Mouse (Mus musculus) embryo, embryonic 10 days (tissue): Measurements from ENCODE around the gene Dcbld1.
A peak's percentile ranks its signal among the peaks of the same experiment; 100 is the strongest.
"Not testable (repeated sequence)": the region's sequence is repeated elsewhere in the genome, so short reads cannot be mapped to it uniquely, and the experiment has no call there.

Source experiments
- DNase-seq: peaks from one replicate; pipeline ENCODE4 v3.0.0-alpha.2; 2015; ENCODE audit warnings: low spot score

The Dcbld1 gene

DNA sequence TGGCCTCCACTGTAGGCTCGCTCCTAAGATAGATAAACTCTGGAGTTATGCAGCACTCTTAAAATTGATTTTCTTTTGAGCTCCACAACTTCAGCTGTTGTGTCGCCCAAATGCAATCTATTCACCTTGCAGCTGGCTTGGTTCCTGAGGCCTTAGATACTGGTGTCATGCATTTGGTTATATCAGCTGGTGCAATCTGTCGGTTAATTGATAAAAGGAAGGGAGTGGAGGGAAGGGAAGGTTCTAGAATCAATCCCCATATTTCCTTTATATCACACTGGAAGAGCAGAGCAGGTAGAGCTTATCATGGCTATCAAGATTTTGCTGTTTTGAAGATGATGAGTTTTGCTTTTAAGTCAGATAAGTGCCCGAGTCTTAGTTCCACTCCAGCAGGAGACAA, 26.8 kb downstream of the Dcbld1 start:
- DNase-seq: no peak

DNA sequence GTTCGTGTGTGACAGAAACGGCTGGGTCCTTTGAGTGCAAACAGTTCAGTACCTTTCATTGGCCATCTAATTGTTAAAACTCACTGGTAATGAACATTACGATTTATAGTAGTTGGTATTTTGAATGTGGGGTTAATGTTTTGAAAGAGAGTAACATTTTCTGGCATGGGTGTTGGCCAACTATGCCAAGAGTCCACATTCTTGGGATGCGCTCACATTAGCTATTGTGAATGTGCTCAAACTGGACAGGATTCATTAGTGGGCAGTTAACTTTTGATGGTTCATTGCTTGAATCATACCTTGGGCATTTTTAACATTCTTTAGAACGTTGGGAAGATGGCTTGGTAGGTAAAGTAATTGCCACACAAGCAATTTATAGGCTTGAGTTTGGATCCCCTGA, 30.7 kb downstream of the Dcbld1 start:
- DNase-seq: no peak

DNA sequence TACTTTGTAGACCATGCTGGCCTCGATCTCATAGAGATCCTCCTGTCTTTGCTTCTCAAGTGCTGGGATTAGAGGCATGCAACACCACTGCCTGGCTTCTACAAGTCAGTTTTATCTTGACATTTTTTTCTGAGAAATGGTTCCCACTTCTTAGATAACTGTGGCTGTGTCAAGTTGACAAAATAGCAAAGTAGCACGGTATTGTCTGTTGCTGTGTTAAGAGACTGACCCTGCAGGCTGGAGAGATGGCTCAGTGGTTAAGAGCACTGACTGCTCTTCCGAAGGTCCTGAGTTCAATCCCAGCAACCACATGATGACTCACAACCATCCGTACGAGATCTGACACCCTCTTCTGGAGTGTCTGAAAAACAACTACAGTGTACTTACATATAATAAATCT, 35.5 kb downstream of the Dcbld1 start:
- DNase-seq: no peak

DNA sequence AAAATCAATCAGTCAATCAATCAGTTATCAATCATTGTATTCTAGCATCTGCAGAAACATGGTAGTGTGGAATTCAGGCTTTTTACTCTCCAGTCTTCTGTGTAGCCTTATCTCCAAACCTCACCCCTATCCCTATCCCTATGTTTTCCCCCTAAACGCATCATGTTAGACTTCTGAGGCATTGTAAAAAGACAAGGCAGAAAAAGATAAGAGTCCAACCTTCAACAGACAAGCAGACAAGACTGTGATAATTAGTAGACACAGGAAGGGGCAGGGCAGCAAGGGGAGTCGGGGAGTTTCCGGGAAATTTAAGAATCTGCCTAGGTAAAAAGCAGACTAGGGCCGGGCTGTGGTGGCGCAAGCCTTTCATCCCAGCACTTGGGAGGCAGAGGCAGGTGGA, 38.0 kb downstream of the Dcbld1 start:
- DNase-seq: no peak

DNA sequence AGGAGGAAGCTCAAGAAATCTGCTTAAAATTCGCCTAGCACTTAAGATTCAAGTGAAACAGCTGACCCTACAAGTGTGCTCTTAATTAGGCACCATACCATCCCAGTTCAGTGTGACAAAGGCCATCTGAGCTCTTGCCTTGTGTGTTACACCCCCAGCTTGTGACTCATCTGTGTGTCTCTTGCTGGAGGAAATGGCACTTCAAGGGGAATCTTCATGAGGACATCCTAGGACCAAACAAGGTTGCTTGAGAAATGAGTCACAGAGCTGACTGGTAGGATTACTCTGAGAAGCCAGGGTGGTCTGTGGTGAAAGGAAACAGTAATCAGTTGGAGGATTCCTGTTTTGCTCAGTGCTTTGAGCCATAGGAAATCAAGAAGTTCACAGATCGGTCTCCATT, 39.6 kb downstream of the Dcbld1 start:
- no peak for DNase-seq

DNA sequence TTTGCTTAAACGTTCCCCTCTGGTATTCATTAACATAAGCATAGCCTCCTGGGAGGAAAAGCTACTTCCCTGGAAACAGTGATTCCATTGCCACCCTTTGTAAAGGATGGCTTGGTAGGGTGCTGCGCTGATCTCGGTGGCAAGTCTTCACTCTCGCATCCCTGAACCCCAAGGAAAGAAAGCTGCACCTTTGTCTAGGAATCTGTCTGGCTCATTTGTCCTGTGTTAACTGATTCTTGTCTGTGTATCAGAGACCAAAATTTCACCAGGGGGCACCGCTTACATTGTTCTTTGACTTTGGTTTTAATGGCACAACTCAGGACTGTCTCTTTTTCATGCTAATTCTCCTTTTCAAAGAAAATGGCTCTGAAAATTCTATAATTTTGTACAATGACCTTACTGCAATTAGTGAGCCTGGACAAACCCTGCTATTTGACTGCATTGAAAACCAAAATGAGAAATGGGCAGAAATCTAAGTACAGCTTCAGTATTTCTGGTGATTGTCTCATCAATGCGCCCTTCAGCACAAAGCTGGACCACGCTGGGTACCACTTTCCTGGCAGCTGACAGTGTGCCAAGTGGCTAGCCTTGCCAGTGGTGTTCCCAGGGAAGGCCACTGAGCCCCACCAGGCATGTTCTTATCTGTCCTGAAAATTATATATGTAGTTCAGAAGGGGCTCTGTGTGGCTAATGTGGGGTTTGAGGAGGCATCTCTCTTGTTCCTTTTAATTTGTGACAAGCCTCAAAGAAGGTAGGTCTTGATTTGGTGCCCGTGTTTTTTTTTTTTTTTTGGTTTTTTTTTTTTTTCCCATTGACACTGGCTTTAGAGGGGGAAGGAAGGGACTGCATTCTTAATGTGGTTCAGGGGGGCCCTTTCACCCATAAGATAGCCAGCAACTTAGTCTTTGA, 40.8 kb downstream of the Dcbld1 start:
- DNase-seq: peak; percentile 23

DNA sequence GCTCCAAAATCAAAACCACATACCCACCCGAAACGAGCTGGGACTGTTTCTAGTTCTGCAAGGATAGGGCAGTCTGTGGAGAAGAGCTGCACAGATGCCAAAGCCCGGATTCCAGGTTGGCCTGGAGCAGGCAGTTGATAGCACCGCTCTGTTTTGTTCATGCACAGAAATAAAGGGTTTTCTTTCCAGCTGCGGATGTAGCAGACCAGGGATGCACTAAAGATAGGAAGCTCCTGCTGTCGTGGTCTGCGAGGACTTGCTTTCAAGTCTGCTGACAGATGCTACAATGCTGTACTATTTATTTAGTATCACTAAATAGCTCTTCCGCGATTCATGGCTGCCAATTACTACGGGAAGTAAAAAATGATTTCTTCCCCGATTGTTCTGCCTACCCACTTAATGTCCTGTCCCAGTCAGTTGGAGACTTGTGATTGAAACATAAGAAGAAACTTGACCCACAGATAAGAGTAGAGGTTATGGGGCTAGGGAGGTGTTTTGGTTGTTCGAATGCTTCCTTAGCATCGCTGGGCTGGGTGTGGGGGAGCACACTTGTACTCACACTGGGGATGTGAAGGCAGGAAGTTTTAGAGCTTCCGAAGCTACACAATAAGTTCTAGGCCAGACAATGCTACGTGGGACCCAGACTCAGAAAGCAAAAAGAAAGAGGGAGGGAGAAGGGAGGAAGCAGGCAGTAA, 41.6 kb downstream of the Dcbld1 start:
- DNase-seq: no peak

DNA sequence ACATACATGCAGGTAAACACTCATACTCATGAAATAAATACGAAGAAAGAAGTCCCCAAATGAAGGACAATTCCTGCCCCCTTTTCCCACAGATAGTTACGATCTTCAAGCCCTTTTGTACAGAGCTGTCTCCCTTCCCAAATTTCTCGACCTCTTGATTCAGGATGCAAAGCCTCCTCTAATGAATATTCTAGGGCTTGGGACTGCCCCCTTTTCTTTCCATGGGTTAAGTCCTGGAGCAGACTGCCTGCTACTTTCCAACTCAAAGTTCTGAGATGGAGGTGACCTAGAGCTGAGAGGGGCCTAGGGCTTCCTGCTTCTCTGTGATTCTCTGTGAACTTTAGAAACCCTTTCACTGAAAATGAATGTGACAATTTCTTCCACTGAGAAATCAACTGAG, 43.2 kb downstream of the Dcbld1 start:
- no peak for DNase-seq

DNA sequence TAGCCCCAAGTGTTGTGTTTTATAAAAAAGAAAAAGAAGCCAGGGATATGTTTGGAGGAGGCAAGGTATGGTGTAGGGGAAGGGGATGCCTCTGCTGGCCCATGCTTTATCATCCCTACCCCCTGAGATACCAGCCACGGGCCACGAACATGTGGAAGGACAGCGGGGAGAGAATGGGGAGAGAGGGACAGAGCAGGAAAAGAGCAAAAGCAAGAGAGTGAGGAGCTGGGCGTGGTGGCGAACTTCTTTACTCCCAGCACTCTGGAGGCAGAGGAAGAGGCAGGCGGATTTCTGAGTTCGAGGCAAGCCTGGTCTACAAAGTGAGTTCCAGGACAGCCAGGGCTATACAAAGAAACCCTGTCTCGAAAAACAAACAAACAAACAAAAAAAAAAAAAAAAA, 44.1 kb downstream of the Dcbld1 start:
- not testable (repeated sequence) for DNase-seq

DNA sequence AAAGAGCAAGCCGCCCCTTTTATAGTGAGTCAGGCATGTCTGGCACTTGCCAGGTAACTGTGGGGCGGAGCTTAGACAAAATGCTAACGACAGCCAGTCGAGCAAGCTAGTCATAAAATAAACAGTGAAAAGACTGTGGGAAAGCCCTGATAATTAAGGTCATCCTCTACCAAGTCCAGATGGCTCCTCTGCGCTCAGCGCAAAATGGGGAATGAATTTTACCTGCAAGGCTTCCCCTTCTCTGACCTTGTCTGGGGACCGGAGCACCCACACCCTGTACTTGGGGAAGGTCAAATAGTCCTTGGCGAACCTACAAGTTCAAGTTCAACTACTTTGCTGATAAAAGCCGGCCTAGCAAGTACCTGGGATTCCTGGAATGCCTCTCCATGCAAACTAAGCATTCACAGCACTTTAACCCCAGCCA, 44.6 kb downstream of the Dcbld1 start:
- no peak for DNase-seq

DNA sequence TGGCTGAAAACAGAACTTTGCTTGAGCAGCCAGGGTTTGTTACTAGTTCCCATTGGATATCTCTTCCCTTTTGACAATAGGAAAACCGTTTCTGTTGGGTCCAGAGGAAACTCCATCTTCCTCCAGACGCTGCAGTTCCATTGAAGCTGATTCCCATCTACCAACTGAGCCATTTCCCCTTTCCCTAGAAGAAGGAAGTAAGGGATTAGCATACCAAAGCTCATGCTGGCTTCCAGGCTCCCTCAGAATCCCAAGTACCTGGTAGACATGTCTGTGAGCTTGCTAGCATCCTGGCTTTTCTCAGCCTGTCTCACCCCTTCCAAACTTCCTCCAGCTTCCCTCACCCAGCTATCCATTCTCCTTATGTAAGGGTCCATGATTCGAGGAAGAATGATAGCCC, 45.4 kb downstream of the Dcbld1 start:
- no peak for DNase-seq

DNA sequence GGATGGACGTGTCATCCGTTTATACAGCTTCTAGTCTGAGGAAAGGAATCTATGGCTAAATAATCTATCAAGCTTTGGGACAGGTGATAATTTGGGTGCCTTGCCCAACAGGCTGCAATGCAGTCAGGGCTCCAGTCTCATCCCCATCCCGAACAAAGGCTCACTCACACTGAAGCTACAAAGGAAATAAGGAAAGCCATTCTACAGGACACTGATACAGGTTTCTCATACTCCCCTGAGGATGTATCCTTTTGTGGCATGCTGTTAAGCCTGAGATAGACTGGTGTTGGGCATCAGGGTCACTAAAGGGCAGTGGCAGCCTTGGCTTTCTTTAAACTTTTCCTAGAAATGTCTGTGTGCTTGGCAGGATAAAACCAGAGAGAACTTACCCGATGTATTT, 46.5 kb downstream of the Dcbld1 start:
- DNase-seq: no peak

DNA sequence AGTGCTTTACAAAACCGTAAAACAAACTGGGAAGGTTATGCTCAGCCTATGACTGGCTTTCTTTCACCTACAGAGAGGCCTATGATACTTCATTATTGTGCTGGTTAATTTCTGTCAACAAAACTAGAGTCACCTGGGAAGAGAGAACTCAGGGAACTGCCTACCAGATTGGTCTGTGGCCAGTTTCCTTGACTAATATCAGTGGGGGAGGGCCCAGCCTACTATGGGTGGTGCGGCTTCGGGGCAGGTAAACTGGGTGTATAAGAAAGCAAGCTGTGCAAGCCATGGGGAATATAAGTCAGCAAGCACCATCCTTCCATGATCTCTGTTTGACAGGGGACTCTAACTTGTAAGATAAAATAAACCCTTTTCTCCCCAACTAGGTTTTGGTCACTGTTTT, 47.2 kb downstream of the Dcbld1 start:
- no peak for DNase-seq

DNA sequence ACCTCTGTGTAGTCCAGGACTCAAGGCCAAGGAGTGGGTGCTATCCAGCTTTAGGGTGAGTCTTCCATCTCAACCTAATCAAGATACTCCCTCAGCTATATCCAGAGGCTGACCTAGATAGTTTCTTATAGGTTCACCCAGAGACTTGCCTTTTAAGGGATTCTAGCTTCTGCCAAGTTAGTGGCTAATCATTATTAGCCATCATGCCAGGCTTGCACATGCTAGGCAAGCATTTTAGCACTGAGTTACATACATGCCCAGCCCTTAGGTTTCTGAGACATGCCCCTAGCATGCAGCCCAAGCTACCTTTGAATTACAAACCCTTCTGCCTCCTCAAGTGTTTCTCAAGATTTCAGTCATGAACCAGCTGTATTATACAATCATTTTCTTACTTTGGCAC, 47.9 kb downstream of the Dcbld1 start:
- DNase-seq: no peak

DNA sequence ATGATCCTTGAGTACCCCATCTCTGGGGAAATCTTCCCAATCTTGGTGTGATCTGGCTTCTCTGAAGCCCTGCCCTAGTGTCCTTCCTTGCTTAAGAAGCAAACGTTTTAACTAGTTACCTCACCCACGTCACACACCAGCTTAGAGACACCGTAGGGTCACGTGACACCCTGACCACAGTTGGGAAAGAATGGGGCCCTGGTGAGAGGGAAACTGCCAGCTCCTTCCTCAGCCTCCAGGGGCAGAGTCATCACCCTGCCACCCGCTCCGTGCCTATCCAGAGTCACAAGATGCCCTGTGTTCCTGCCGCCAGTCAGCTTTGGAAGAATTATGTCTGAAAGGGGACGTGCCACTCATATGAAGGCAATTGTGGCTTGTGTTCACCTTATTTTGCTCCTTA, 51.2 kb downstream of the Dcbld1 start:
- DNase-seq: no peak

DNA sequence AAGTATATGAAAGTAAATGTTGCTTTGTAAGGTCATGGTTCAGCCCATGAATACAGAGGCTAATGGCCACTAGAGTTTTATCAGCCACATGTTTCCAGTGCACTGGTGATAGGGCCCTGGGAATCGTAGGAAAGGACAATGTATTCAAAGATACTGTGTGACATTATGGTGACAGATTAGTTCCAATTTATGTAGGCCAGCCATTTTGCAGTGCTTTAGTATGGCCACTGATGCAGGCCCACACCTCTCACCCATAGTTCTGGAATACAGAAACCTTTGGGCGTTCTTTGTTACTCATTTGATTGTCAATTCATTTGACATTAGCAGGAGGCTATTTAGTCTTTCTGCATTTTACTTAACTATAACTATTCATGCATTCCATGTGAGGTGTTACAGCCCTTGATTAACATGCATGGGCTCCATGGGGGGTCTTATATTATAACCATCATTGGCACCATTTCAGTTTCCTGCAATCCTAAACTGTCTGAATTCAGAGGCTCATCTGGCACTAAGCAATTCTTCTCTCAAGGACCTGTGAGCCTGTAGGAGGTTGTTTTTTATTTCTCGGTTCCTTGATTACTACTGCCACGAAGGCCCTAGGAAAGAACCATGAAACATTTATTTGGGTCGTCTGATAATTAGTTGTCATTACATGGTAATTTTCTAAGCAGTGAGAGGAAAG, 54.6 kb downstream of the Dcbld1 start:
- no peak for DNase-seq

DNA sequence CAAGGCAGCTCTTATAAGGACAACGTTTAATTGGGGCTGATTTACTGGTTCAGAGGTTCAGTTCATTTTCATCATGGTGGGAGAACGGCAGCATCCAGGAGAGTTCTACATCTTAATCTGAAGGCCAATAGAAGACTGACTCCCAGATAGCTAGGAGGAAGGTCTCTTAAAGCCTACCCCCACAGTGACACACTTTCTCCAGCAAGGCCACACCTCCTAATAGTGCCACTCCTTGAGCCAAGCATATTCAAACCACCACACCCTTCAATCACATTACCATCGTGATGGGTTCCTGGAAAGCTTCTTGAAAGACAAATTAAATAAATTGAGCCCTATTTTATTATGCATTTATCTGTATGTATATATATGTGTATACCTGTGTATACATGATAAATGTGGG, 55.8 kb downstream of the Dcbld1 start:
- no peak for DNase-seq

DNA sequence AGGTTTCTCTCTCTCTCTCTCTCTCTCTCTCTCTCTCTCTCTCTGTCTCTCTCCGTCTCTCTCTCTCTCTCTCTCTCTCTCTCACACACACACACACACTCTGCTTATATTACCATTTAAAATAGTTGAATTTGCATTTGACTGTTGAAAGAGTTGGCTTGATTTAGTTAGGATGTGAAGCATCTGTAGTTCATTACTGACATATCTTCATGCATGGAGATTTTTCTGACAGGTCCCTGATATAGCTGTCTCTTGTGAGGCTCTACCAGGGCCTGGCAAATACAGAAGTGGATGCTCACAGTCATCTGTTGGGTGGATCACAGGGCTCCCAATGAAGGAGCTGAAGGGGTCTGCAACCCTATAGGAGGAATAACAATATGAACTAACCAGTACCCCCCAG, 59.0 kb downstream of the Dcbld1 start:
- not testable (repeated sequence) for DNase-seq

DNA sequence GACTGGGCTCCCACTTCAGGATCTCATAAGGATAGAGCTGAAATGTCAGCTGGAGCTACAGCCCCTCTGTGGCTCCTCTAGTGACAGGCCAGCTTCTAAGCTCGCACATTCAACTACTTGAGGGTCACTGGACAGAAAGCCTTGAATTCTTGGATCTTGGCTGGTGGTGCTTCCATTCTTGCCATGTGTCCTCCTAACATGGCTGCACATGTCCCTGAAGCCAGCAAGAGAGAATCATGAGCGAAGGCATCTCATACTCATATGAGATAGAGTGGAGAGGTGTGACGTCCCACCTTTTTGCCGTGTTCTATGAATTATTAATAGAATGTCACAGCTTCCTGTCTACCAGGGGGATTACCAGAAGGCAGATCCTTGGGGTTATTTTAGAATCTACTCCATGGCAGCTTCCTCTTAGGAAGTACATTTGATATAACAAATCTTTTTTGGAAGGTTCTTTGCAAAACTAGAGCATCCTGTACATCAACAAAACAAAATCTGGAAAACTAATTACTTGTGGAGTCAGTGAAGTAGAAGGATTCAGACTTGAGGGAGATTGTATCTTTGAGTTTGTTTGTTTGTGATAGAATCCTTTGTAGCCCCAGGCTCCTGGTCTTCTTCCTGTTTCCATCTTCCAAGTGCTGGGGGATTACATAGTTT, 60.6 kb downstream of the Dcbld1 start:
- DNase-seq: no peak

DNA sequence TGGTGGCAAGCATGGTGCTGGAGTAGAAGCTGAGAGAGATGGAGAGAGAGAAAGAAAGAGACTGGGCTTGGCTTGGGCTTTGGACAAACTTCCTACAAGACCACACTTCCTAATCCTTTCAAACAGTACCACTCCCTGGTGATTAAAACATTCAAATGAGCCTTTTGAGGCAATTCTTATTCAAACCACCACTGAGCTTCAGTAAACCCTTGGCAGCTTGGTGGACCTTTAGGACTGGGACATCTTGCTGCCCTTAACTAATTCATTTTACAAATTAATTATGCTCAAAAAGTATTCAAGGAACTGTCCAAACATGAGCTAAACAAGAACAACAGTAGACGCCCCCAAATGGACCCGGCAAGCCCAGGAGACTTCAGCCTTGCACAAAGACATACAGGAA, 62.5 kb downstream of the Dcbld1 start:
- DNase-seq: no peak

DNA sequence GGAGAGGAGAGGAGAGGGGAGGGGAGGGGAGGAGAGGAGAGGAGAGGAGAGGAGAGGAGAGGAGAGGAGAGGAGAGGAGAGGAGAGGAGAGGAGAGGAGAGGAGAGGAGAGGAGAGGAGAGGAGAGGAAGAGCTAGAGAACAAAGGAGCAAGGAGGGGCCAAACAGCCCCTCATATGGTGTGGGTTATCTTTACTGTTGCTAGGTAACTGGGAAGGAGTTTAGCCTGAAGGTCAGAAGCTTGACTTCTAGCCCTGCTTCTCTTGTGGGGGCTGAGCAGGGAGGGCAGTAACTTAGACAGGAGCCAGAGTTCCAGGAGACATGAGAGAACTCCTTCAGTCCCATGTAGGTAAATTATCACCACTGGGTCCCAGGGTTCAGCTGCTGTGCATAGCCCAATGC, 65.1 kb downstream of the Dcbld1 start:
- peak; percentile 60 for DNase-seq

DNA sequence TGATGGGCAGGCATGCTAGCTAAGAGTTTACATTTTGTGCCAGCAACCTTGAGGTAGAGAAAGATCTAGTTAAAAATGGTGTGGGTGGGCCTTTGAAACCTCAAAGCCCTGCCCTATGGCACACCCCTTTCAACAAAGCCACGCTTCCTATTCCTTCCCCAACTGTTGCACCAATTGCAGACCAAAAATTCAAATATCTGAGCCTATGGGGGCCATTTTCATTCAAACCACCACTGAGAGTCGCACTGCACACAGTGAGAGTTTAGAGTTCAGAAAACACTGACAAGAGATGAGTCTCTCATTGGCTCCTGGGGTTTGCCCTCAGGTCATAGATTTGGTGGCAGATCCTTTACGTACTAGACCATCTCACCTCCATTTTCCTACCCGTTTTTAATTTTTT, 68.3 kb downstream of the Dcbld1 start:
- no peak for DNase-seq

DNA sequence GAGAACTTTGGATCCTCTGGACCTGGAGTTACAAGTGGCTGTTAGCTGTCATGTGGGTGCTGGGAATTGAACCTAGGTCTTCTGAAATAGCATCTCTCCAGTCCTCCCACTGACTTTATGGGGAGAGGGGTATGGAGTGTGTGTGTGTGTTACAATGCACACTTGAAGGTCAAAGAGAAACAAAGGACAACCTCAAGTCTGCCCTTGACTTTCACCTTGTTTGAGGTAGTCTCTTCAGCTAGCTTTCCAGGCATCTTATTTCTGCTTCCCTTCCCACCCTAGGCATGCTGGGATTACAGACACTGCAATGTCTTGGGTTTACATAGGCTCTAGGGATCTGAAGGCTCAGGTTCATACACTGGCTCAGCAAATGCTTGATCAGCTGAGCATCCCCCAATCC, 68.9 kb downstream of the Dcbld1 start:
- DNase-seq: no peak
